Mouse (Mus musculus): ENCODE measurements around the gene Mettl7b. TPM values are rescaled to one million over a fixed set of nuclear protein-coding genes. Genes with fewer than 3 reads are reported as not detected.

The Mettl7b gene
- 0.34 and 0.73 TPM in 2 replicates for polyA plus RNA-seq (2015; fragmentation: Nextera tagmentation; extraction: Ambion mirVana)

DNA sequence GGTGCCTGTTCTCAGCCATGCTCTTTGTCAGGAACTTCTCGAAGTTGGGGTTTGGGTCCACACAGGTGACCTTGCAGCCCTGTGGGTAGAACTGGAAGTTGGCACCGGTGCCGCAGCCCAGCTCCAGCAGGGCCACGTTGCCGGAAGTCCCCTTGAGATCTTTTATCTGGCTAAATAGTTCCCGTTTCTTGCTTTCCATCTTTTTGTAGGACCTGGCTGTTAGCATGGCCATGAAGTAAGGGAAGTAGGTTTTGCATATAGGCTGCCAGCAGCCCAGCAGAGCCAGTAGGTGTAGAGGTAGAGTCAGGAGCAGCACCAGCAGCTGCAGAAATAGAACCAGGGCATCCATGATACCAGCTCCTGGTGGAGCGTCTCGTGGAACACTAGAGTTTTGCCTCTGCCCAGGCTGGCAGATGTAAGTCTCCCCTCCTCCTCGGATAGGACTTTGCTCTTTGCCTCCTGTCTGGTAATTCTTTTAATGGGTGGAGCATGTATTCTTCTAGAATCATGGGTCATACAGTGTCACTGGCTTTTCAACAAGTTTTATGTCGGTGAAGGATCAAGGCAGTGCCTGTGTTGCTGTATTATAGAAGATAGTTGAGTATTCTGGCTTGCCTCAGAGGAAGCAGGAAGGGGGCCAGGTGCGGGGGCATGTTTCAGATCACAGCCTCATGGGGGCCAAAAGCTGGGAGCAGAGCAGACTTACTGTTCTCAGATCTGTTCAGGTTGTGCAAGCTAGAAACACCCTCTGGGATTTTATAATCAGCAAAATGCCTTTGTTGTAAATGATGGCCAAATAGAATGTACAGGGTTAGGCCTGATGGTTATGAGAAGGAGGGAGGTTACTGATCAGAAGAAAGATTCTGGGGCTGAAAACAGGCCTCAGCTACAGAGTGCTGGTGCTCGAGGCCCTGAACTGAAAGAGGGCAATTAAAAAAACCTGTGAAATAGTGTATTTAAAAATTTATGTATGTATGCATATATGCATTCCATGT, at the start of gene Mettl7b:
Gene Mettl7b, minus strand, starts transcription at position 399 of the 995 bp plus-strand sequence.

DNA sequence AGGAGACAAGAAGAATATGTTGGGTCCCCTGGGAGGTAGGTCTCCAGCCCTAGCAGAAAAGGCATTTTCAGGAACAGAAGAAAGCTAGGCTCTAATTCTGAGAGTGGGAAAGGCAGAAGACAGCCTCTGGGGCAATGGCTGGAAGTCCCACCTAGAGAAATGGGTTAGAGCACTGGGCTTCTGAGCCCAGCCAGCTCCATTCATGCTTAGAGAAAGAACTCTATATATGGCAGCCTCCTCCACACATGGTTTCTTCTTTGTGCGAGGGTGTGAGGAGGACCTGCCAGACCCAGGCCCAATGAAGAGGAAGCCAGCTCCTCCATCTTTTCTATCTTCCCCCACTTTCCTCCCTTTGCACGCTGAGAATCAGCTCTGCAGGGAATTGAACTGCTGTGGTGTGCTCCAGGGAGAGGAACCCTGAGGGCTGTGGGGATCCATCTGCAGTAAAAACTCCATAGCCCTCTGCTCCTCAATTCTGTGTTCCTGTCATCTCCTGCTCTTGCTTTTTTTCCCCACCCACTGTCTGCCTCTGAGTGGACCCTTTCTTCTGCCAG, 49.6 kb upstream of the Mettl7b start, which contains the start of gene Olfr763:
Gene Olfr763, plus strand, starts transcription at position 504 of the 554 bp plus-strand sequence.

DNA sequence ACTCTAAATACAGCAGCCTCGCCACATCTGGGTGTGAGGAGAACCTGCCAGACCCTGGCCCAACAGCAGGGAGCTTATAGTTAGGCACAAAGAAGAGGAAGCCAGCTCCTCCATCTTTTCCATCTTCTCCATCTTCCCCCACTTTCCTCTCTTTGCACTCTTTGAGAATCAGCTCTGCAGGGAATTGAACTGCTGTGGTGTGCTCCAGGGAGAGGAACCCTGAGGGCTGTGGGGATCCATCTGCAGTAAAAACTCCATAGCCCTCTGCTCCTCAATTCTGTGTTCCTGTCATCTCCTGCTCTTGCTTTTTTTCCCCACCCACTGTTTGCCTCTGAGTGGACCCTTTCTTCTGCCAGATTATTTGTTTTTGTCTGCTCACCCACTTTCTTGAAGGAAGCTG, 28.3 kb upstream of the Mettl7b start, which contains the start of gene Olfr9:
Gene Olfr9, plus strand, starts transcription at position 301 of the 400 bp plus-strand sequence.

DNA sequence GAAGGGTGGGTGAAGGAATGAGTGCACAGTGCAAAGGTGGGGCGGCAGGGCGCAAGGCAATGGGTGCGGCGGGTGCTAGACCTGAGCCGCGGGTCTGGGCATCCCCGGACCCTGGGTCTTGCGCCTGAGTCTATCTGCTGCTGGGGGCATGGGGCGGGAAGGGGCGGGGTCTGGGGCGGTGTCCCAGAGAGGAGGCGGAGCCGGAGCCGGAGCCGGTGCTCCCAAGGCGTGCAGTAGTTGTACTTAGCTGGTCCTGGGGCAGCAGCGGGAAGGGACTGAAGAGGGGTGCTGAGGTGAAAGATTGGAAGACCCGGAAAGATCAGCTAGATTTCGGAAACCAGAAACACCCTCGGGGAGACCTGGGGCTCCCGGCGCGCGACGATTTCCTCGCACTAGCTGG, 27.2 kb downstream of the Mettl7b start, which contains the start of gene Itga7:
Gene Itga7, plus strand, starts transcription at position 245 of the 400 bp plus-strand sequence.

DNA sequence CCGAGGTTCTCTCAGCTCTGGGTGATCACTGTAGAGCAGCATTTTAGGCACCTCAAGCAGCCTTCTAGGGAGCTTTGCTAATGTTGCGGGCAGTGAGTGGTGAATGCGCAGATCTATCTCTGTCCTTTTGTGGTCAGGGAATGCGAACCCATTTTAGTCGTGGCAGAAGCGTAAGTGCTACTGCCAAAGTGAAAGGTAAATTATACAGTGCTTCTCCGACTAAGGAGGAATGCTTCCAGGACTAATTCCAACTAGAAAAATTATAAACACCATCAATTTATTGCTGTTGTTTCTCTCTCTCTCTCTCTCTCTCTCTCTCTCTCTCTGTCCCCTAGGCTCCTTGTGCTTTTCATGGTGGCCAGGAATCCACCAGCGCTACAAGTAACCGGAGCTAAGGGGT, 36.9 kb downstream of the Mettl7b start, which contains the start of gene Bloc1s1:
Gene Bloc1s1, minus strand, starts transcription at position 101 of the 400 bp plus-strand sequence.

DNA sequence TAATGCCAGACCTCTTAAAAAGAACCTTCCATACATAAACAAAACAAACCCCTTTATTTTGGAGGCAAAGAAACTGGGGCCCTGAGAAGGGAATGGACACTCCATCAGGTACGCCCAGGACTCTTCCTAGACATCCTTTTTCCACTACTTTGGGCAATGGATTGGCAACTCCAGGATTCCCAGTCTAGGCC, 38.1 kb downstream of the Mettl7b start, which contains the start of gene Rdh5:
Gene Rdh5, minus strand, starts transcription at position 67 of the 191 bp plus-strand sequence.

Other genes starting within 250 kb of the Mettl7b start
- gene Dgka, start 216.1 kb downstream of the Mettl7b start, polyA plus RNA-seq (2015; fragmentation: Nextera tagmentation; extraction: Ambion mirVana), result 18.1 and 19.7 TPM in 2 replicates
- 21.9 and 23.7 TPM in 2 replicates for gene Pym1, start 213.1 kb downstream of the Mettl7b start, polyA plus RNA-seq (2015; fragmentation: Nextera tagmentation; extraction: Ambion mirVana)
- 7.8 and 14.0 TPM in 2 replicates for gene Mmp19, start 170.1 kb downstream of the Mettl7b start, polyA plus RNA-seq (2015; fragmentation: Nextera tagmentation; extraction: Ambion mirVana)
- gene Dnajc14, start 156.9 kb downstream of the Mettl7b start, polyA plus RNA-seq (2015; fragmentation: Nextera tagmentation; extraction: Ambion mirVana), result 33.3 and 38.3 TPM in 2 replicates
- 35.6 and 38.5 TPM in 2 replicates for gene Tmem198b, start 156.6 kb downstream of the Mettl7b start, polyA plus RNA-seq (2015; fragmentation: Nextera tagmentation; extraction: Ambion mirVana)
- gene Sarnp, start 143.7 kb downstream of the Mettl7b start, polyA plus RNA-seq (2015; fragmentation: Nextera tagmentation; extraction: Ambion mirVana), result 96.8 and 120 TPM in 2 replicates
- 37.7 and 42.1 TPM in 2 replicates for gene Ormdl2, start 139.3 kb downstream of the Mettl7b start, polyA plus RNA-seq (2015; fragmentation: Nextera tagmentation; extraction: Ambion mirVana)
- 1.6 and 1.7 TPM in 2 replicates for gene Gdf11, start 69.3 kb downstream of the Mettl7b start, polyA plus RNA-seq (2015; fragmentation: Nextera tagmentation; extraction: Ambion mirVana)
- gene Cd63, start 60.0 kb downstream of the Mettl7b start, polyA plus RNA-seq (2015; fragmentation: Nextera tagmentation; extraction: Ambion mirVana), result 982 and 1,003 TPM in 2 replicates
- gene Rdh5, start 38.1 kb downstream of the Mettl7b start, polyA plus RNA-seq (2015; fragmentation: Nextera tagmentation; extraction: Ambion mirVana), result 12.6 and 16.5 TPM in 2 replicates
- 308 and 318 TPM in 2 replicates for gene Bloc1s1, start 37.0 kb downstream of the Mettl7b start, polyA plus RNA-seq (2015; fragmentation: Nextera tagmentation; extraction: Ambion mirVana)
- gene Itga7, start 27.2 kb downstream of the Mettl7b start, polyA plus RNA-seq (2015; fragmentation: Nextera tagmentation; extraction: Ambion mirVana), result 28.2 and 36.5 TPM in 2 replicates
- not detected in 2 replicates for gene Olfr9, start 28.4 kb upstream of the Mettl7b start, polyA plus RNA-seq (2015; fragmentation: Nextera tagmentation; extraction: Ambion mirVana)
- gene Olfr763, start 49.8 kb upstream of the Mettl7b start, polyA plus RNA-seq (2015; fragmentation: Nextera tagmentation; extraction: Ambion mirVana), result not detected in 2 replicates
- gene Olfr764-ps1, start 78.9 kb upstream of the Mettl7b start, polyA plus RNA-seq (2015; fragmentation: Nextera tagmentation; extraction: Ambion mirVana), result not detected in 2 replicates
- not detected in 2 replicates for gene Olfr765, start 89.0 kb upstream of the Mettl7b start, polyA plus RNA-seq (2015; fragmentation: Nextera tagmentation; extraction: Ambion mirVana)
- not detected in 2 replicates for gene Olfr766-ps1, start 108.0 kb upstream of the Mettl7b start, polyA plus RNA-seq (2015; fragmentation: Nextera tagmentation; extraction: Ambion mirVana)
- gene Olfr767, start 121.9 kb upstream of the Mettl7b start, polyA plus RNA-seq (2015; fragmentation: Nextera tagmentation; extraction: Ambion mirVana), result not detected in 2 replicates
- not detected in 2 replicates for gene Olfr768, start 138.4 kb upstream of the Mettl7b start, polyA plus RNA-seq (2015; fragmentation: Nextera tagmentation; extraction: Ambion mirVana)
- gene Olfr769, start 156.9 kb upstream of the Mettl7b start, polyA plus RNA-seq (2015; fragmentation: Nextera tagmentation; extraction: Ambion mirVana), result not detected in 2 replicates
- gene Olfr770, start 178.0 kb upstream of the Mettl7b start, polyA plus RNA-seq (2015; fragmentation: Nextera tagmentation; extraction: Ambion mirVana), result not detected in 2 replicates
- gene Olfr771, start 203.8 kb upstream of the Mettl7b start, polyA plus RNA-seq (2015; fragmentation: Nextera tagmentation; extraction: Ambion mirVana), result not detected in 2 replicates
- gene Olfr772, start 216.9 kb upstream of the Mettl7b start, polyA plus RNA-seq (2015; fragmentation: Nextera tagmentation; extraction: Ambion mirVana), result not detected in 2 replicates
- not detected in 2 replicates for gene Olfr773, start 226.4 kb upstream of the Mettl7b start, polyA plus RNA-seq (2015; fragmentation: Nextera tagmentation; extraction: Ambion mirVana)

Measured in urinary bladder, postnatal 0 days (tissue).